Mouse (Mus musculus) MEL (cell line): ENCODE measurements at regions not wholly inside any gene's neighbourhood (a gene's known extent, or its start where the extent isn't known, plus 50 kb on each side); places are given as distances from the start of the nearest gene placed in this dataset.

Experiments used
- CHD2 ChIP-seq: IDR thresholded peaks from 2 replicates; pipeline ENCODE4 v1.6.1; 2011; ENCODE audit warnings: low read length, improper control_type of control experiment
- CTCF ChIP-seq, 3 experiments: IDR thresholded peaks in 2 of 3; conservative IDR thresholded peaks in 1 of 3; 2 replicates each; pipeline ENCODE4 v1.5.1; 2011 to 2012; ENCODE audit warnings: low read length in 3 of 3, low read depth in 2 of 3, mild to moderate bottlenecking in 2 of 3, improper control_type of control experiment in 1 of 3, inconsistent platforms in 1 of 3, mixed read lengths in 1 of 3, moderate library complexity in 1 of 3; ENCODE audit not compliant: control insufficient read depth in 1 of 3, insufficient read depth in 1 of 3, poor library complexity in 1 of 3, severe bottlenecking in 1 of 3
- EP300 ChIP-seq, 2 experiments: IDR thresholded peaks; 2 replicates each; pipeline ENCODE4 v1.6.1; 2011; ENCODE audit warnings: improper control_type of control experiment in 2 of 2, low read length in 2 of 2, low read depth in 1 of 2, mild to moderate bottlenecking in 1 of 2
- KAT2A ChIP-seq: conservative IDR thresholded peaks from 2 replicates; pipeline ENCODE4 v1.6.1; 2012; ENCODE audit warnings: low read depth, low read length, improper control_type of control experiment, inconsistent platforms
- MAFK ChIP-seq: IDR thresholded peaks from 2 replicates; pipeline ENCODE4 v1.6.1; 2011; ENCODE audit warnings: low read depth, mild to moderate bottlenecking, low read length, improper control_type of control experiment, borderline replicate concordance
- MAX ChIP-seq: IDR thresholded peaks from 2 replicates; pipeline ENCODE4 v1.6.1; 2011; ENCODE audit warnings: low read length, improper control_type of control experiment
- POLR2AphosphoS5 ChIP-seq: IDR thresholded peaks from 2 replicates; pipeline ENCODE4 v1.6.1; 2012; ENCODE audit warnings: low read depth, borderline replicate concordance, mild to moderate bottlenecking, inconsistent platforms, low read length, moderate library complexity, mixed read lengths
- SIN3A ChIP-seq: IDR thresholded peaks from 2 replicates; pipeline ENCODE4 v1.6.1; 2012; ENCODE audit warnings: low read length, improper control_type of control experiment, inconsistent platforms
- TAL1 ChIP-seq: IDR thresholded peaks from 2 replicates; pipeline ENCODE4 v1.6.1; 2012; ENCODE audit warnings: mild to moderate bottlenecking, inconsistent platforms, low read length, moderate library complexity, mixed read lengths
- TBP ChIP-seq: IDR thresholded peaks from 2 replicates; pipeline ENCODE4 v1.8.0; 2011; ENCODE audit warnings: low read depth, low read length, improper control_type of control experiment
- UBTF ChIP-seq: IDR thresholded peaks from 2 replicates; pipeline ENCODE4 v1.6.1; 2012; ENCODE audit warnings: low read depth, mild to moderate bottlenecking, inconsistent platforms, low read length, improper control_type of control experiment, moderate library complexity, borderline replicate concordance; ENCODE audit not compliant: insufficient read depth
- ZC3H11A ChIP-seq: IDR thresholded peaks from 2 replicates; pipeline ENCODE4 v1.6.1; 2012; ENCODE audit warnings: low read depth, mild to moderate bottlenecking, inconsistent platforms, low read length, improper control_type of control experiment
- ZKSCAN1 ChIP-seq: IDR thresholded peaks from 2 replicates; pipeline ENCODE4 v1.6.1; 2012; ENCODE audit warnings: low read depth, mild to moderate bottlenecking, inconsistent platforms, low read length, improper control_type of control experiment, moderate library complexity
- ZMIZ1 ChIP-seq: IDR thresholded peaks from 2 replicates; pipeline ENCODE4 v1.6.1; 2012; ENCODE audit warnings: low read depth, mild to moderate bottlenecking, inconsistent platforms, low read length, improper control_type of control experiment, moderate library complexity

DNA sequence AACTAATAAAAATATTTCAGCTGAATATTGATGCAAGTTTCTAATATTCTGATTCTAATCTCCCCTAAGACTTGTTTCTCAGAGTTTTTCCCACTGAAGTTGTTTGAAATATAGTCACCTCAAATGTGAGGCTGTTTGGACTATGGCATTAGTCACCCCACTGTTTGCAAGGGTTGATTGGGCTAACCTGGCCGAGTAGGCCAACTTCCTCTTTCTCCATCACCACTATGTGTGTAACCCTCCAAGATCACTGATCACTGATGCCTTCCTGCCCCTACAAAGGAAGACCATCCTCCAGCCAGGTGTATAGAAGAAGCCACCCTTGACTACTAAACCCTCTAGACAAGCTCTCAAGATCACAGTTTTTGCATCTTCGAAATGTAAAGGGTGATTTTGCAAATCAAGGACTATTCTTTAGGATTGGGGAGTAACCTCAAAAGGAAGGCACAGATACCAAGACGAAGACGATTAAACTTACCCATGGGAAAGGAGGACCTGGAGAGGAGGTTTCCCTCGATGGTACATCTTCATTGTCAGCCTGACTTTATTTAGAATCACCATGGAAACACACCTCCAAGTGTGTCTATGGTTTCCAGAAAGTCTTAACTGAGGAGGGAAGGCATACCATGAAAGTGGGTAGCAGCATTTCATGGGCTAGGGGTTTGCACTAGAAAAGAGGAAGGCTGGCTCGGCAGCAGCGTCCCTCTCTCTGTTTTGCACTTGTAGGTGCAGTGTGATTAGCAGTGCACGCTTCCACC lies 84.8 kb downstream of the Tmco5 start:
- TF ChIP-seq MAFK (no peak), CTCF (IDR thresholded peaks at IDR 0.05 in 2 of 3, conservative IDR thresholded peaks at IDR 0.05 in 1 of 3; ENCODE audit: control insufficient read depth in 1 of 3, insufficient read depth in 1 of 3, low read depth in 2 of 3, low read length in 3 of 3, poor library complexity in 1 of 3, severe bottlenecking in 1 of 3) (no peak), MAX (no peak), UBTF (no peak), CHD2 (no peak), SIN3A (no peak), TBP (no peak), ZC3H11A (no peak), ZMIZ1 (no peak), POLR2AphosphoS5 (no peak), TAL1 (no peak), EP300 (IDR thresholded peaks at IDR 0.05; ENCODE audit: low read depth in 1 of 2, low read length in 2 of 2) (no peak), ZKSCAN1 (no peak), KAT2A (no peak)
